Mouse (Mus musculus) forebrain, embryonic 13.5 days (tissue): ENCODE measurements around the gene Ptpn18. TPM values are rescaled to one million over a fixed set of nuclear protein-coding genes. Genes with fewer than 3 reads are reported as not detected.
"Not testable (repeated sequence)": the region's sequence is repeated elsewhere in the genome, so short reads cannot be mapped to it uniquely, and the experiment has no call there.

Experiments used
- ATAC-seq: fragments of 200-750 bp; cut with Nextera tagmentation; 2 replicates; pipeline ENCODE4 v1.8.0; 2017
- H3K27ac ChIP-seq: fragments of 300-500 bp; sonication (generic); 2 replicates; pipeline ENCODE4 v1.5.1; 2015; ENCODE audit warnings: inconsistent platforms, mild to moderate bottlenecking, moderate library complexity
- H3K27me3 ChIP-seq: fragments of 300-500 bp; sonication (generic); 2 replicates; pipeline ENCODE4 v1.6.1; 2015; ENCODE audit warnings: mild to moderate bottlenecking, inconsistent platforms
- H3K36me3 ChIP-seq: fragments of 300-500 bp; sonication (generic); 2 replicates; pipeline ENCODE4 v1.6.1; 2015; ENCODE audit warnings: mild to moderate bottlenecking, inconsistent platforms; ENCODE audit not compliant: poor library complexity, severe bottlenecking
- H3K4me1 ChIP-seq: fragments of 300-500 bp; sonication (generic); 2 replicates; pipeline ENCODE4 v1.6.1; 2015; ENCODE audit warnings: inconsistent platforms
- H3K4me2 ChIP-seq: fragments of 300-500 bp; sonication (generic); 2 replicates; pipeline ENCODE4 v1.6.1; 2015; ENCODE audit warnings: inconsistent platforms, mild to moderate bottlenecking, moderate library complexity
- H3K4me3 ChIP-seq: fragments of 300-500 bp; sonication (generic); 2 replicates; pipeline ENCODE4 v1.5.1; 2015; ENCODE audit warnings: mild to moderate bottlenecking, inconsistent platforms
- H3K9ac ChIP-seq: fragments of 300-500 bp; sonication (generic); 2 replicates; pipeline ENCODE4 v1.6.1; 2015; ENCODE audit warnings: mild to moderate bottlenecking, inconsistent platforms
- H3K9me3 ChIP-seq: fragments of 300-500 bp; sonication (generic); replicated peaks from 2 replicates; pipeline ENCODE4 v1.6.1; 2016; ENCODE audit warnings: inconsistent platforms
- WGBS: fragments of 180-500 bp; shearing (Covaris S2); methylation state at CpG from one replicate; pipeline ENCODE4 v1.1.7; 2015; 5-methylcytosine and 5-hydroxymethylcytosine counted together
- polyA plus RNA-seq: library from polyadenylated mRNA; unstranded; fragments of >200 nt; fragmentation: Nextera tagmentation; extraction: Ambion mirVana; gene quantifications from 2 replicates; pipeline ENCODE4 v1.2.1, GENCODE M21; 2015

Gene Ptpn18
- polyA plus RNA-seq, 1 experiment from 2014 or later: 5.8 TPM

DNA sequence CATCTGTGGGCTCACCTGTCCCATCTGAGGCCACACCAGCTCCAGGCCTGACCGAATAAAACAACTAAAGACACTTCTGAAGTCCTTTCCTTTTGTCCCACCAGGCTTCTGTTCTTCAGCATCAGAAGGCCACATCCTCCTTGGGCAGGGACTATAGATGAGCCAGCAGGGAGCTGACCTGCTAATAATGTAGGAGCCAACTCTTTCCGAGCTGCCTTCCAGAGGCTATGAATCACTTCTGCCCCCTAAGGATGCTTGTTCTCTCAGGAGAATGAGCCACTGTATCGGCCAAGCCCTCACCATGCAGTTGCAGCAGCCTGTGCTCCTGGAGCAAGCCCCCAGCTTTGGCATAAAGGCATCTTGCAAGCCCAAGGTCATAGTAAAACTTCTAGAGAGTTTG is 43.4 kb downstream of the Ptpn18 start:
- no peak overlapping the region for H3K4me3 ChIP-seq

DNA sequence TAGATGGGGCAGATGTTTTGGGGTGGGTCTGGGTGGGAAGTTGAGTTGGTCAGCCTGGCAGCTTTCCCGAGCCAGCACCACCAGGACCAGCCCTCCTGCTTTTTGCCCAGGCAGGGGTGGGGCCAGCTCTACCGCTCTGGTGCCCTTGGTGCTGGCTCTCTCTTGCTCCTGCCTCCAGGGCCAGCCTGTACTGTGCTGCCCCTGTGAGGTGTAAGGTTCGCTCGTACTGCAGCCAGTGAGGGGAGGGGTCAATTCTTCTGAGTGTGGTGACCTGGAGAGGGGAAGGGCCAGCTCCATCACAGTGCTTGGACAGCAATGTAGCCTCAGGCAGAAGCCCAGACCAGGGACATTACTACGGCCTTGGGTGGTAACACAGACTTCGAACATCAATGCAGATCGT is 45.7 kb downstream of the Ptpn18 start:
- H3K9me3 ChIP-seq: no peaks in the 10 kb centered on the region
- no peak for ATAC-seq
- no peak overlapping the region for H3K27ac ChIP-seq
- WGBS: 71% methylated on average over 7 of the region's 7 CpGs
- no peaks in the 10 kb centered on the region for H3K4me1 ChIP-seq
- no peaks in the 10 kb centered on the region for H3K27me3 ChIP-seq
- H3K9ac ChIP-seq: no peak overlapping the region
- no peaks in the 10 kb centered on the region for H3K36me3 ChIP-seq
- H3K4me2 ChIP-seq: no peak overlapping the region
- no peak overlapping the region for H3K4me3 ChIP-seq

More for the DNA sequence above, 43.4 kb downstream of the Ptpn18 start:
- Histone ChIP-seq H3K27ac (no peak overlapping the region), H3K4me1 (no peaks in the 10 kb centered on the region), H3K4me2 (no peak overlapping the region), H3K36me3 (no peaks in the 10 kb centered on the region), H3K9me3 (no peaks in the 10 kb centered on the region), H3K27me3 (no peaks in the 10 kb centered on the region), H3K9ac (no peak overlapping the region)
- 38% methylated on average over 3 of the region's 3 CpGs for WGBS
- no peak for ATAC-seq

DNA sequence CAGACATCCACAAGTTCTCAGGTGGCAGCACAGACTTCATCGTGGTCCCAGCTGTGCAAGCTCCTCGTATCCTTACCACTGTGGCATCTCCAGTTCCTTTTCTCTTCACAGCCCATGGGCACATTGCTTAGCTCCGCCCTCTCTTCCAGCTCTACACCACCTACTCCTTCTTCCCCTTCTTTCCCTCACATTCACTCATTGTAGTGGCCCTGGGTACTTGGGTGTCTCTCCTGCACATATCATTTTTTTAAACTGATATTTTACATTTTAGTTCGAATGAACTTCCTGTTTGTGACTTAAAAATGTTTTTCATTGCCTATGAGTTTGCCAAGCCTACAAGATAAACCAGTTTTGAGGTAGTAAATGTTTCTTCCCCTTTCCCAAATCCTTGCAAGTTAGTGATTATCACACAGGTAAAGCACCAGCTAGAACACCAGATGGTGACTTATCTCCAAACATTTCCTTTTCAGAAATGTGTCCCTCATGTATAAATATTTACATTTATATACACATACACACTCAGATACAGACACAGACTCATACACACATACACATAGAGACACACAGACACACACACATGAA is 46.5 kb downstream of the Ptpn18 start:
- ATAC-seq: no peak
- H3K27ac ChIP-seq: no peak overlapping the region
- WGBS: 79% methylated on average over 4 of the region's 4 CpGs
- H3K4me1 ChIP-seq: no peaks in the 10 kb centered on the region; the same call in 1 of the 2 replicates
- H3K27me3 ChIP-seq: no peaks in the 10 kb centered on the region
- no peak overlapping the region for H3K4me3 ChIP-seq
- no peaks in the 10 kb centered on the region for H3K9me3 ChIP-seq
- no peaks in the 10 kb centered on the region for H3K36me3 ChIP-seq
- no peak overlapping the region for H3K9ac ChIP-seq
- no peak overlapping the region for H3K4me2 ChIP-seq

DNA sequence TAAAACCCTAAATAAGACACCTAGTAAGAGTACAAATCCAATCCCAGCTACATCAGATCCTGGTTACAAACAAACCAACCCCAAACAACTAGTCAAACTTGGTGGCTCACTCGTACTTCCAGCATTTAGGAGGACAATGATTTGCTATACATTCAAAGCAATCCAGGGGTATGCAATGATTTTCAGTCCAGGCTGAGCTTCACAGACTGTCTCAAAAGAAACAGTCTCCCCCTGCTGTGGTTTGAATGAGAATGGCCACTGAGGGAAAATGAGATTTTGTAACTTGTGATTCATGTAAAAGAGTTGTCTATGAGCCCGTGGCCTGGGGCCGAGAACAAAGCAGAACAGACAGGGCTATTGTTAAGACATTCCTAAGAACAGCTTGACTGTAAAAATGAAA is 48.4 kb downstream of the Ptpn18 start:
- no peak overlapping the region for H3K27ac ChIP-seq
- WGBS: 79% methylated on average over 3 of the region's 3 CpGs
- no peak for ATAC-seq

DNA sequence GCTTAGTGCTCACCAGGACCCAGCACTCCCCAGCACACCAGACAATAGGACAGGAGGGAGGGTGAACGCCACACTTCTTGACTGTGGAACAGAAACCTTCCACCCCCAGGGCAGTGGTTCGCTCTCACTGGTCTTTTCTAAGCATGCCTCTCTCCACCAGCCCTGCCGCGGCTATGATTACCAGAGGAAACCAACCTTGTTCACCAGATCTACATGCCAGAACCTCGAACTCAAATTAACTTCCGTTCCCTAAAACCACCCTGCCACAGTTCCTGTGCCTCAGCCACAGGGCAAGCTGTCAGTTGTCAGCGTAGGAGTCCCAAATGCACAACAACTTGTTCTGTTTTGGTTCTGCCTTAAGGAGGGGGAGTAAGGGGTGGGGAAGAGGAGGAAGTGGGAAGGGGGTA is 51.0 kb downstream of the Ptpn18 start:
- Histone ChIP-seq H3K36me3 (no peaks in the 10 kb centered on the region), H3K4me1 (no peaks in the 10 kb centered on the region; the same call in 1 of the 2 replicates), H3K27me3 (no peaks in the 10 kb centered on the region), H3K9me3 (no peaks in the 10 kb centered on the region), H3K4me2 (peak overlapping the region; percentile 5; the same call in 1 of the 2 replicates), H3K9ac (no peak overlapping the region), H3K4me3 (no peak overlapping the region), H3K27ac (no peak overlapping the region)
- no peak for ATAC-seq
- 7% methylated on average over 7 of the region's 7 CpGs for WGBS

More for the DNA sequence above, 48.4 kb downstream of the Ptpn18 start:
- no peaks in the 10 kb centered on the region for H3K27me3 ChIP-seq
- no peaks in the 10 kb centered on the region; the same call in 1 of the 2 replicates for H3K4me1 ChIP-seq
- no peak overlapping the region for H3K4me3 ChIP-seq
- no peak overlapping the region for H3K4me2 ChIP-seq
- no peak overlapping the region for H3K9ac ChIP-seq
- H3K36me3 ChIP-seq: no peaks in the 10 kb centered on the region
- no peaks in the 10 kb centered on the region for H3K9me3 ChIP-seq

DNA sequence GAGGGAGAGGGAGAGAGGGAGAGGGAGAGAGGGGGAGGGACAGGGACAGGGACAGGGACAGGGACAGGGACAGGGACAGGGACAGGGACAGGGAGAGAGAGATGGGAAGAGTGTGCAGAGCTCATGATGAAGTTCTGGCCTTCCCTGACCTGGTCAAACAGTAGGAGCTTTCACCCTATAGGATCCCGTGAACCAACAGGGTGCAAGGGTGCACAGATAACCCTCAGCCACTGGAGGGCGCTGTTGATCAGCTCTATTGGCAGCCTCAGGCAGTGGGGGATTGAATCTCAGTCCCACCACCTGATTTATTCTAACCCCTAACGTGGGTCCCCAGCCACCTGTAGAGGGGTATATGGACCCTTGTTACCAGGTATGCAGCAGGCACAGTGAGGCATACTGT is 51.5 kb downstream of the Ptpn18 start:
- no peak overlapping the region for H3K4me3 ChIP-seq
- 2% methylated on average over 3 of the region's 3 CpGs for WGBS
- ATAC-seq: peak; percentile 19; the same call in 1 of the 2 replicates
- H3K4me1 ChIP-seq: no peaks in the 10 kb centered on the region; the same call in 1 of the 2 replicates
- no peaks in the 10 kb centered on the region for H3K36me3 ChIP-seq
- no peak overlapping the region for H3K4me2 ChIP-seq
- H3K27ac ChIP-seq: no peak overlapping the region
- H3K9me3 ChIP-seq: no peaks in the 10 kb centered on the region
- no peaks in the 10 kb centered on the region for H3K27me3 ChIP-seq
- no peak overlapping the region for H3K9ac ChIP-seq

DNA sequence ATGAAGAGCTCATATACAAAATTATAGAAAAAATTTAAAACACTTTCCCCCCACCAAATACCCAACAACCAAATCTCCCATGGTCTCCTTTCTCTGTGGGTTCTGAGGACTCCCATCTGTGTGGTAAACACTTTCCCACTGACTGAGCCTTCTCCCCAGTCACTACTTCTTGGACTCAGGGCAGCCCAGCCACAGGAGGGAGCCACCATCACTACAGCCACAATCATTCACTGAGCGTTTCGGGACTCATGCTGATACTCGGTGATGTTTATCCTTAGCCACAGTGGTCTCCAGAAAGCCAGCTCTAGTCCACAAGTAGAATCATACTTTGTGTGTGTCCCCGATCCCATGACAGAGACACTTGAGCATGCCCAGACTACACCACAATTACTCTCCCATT is 53.5 kb downstream of the Ptpn18 start:
- no peaks in the 10 kb centered on the region for H3K27me3 ChIP-seq
- H3K9me3 ChIP-seq: no peaks in the 10 kb centered on the region
- no peaks in the 10 kb centered on the region for H3K36me3 ChIP-seq
- no peaks in the 10 kb centered on the region; the same call in 1 of the 2 replicates for H3K4me1 ChIP-seq
- WGBS: 76% methylated on average over 4 of the region's 4 CpGs
- no peak overlapping the region for H3K9ac ChIP-seq
- H3K27ac ChIP-seq: no peak overlapping the region
- no peak overlapping the region for H3K4me3 ChIP-seq
- ATAC-seq: no peak
- H3K4me2 ChIP-seq: no peak overlapping the region

DNA sequence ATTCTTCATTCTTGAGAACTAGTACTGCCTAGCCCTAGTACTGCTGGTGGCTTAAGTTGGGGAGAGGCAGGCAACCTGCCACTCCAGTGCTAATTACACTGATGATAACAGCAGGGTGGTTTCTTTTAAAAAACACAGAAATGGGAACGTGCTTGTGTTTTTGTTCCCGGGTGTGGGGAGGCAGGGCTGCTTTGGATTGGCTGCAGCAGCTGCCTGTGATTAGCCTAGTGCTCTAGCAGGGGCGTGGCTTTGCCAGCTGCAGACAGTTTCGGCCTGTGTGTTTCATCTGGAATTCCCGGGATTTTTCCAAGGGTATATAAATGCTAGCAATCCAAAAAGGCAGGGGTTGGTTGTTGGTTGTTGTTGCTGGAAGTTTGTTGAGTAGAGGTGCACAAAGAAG is 57.0 kb downstream of the Ptpn18 start:
- H3K36me3 ChIP-seq: no peaks in the 10 kb centered on the region
- no peaks in the 10 kb centered on the region for H3K9me3 ChIP-seq
- no peak overlapping the region for H3K27ac ChIP-seq
- no peaks in the 10 kb centered on the region for H3K27me3 ChIP-seq
- WGBS: 46% methylated on average over 5 of the region's 5 CpGs
- H3K9ac ChIP-seq: no peak overlapping the region
- no peaks in the 10 kb centered on the region for H3K4me1 ChIP-seq
- no peak overlapping the region for H3K4me2 ChIP-seq
- no peak overlapping the region for H3K4me3 ChIP-seq
- no peak for ATAC-seq

DNA sequence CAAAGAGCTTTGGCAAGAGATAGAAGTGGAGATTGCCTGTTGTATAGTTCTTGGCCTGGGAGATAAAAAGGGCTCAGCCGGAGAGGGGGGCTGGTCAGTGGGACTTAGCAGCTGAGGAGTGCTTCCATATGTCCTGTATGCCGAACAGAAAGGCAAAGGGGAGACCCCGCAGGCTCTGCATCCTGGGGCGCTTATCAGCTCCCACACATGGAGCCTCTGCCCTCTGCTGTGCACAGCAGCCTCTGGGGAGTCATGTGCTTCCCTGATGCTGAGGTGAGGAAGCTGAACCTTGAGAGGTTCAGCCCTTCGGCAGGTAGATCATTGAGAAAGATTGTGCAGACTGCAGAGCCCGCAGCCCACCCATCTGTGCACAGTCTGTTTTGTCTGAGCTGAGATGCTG is 57.7 kb downstream of the Ptpn18 start:
- not testable (repeated sequence) for H3K4me3 ChIP-seq, H3K4me1 ChIP-seq, ATAC-seq, H3K9me3 ChIP-seq, H3K27ac ChIP-seq, H3K36me3 ChIP-seq, H3K4me2 ChIP-seq, H3K9ac ChIP-seq, H3K27me3 ChIP-seq
- WGBS: 65% methylated on average over 6 of the region's 6 CpGs

DNA sequence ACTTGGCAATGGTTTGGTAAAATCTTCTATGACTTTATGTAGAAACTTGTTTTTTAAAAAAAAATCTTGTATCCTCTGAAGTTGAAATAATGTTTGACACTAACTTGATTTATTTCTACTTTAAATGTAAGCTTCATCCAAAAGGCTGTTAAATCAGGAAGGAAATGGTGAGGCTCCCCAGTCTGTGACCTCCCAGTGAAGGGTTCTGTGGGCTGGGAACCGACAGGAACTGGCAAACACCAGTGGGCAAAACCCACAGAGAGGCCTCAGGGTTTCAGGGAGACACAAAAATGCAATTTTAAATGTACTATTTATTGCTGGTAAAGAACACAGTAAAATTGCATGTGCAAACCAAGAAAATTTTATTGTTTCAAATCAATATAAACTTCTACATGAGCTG is 58.2 kb downstream of the Ptpn18 start:
- not testable (repeated sequence) for H3K27ac ChIP-seq, ATAC-seq, H3K9ac ChIP-seq, H3K4me2 ChIP-seq, H3K27me3 ChIP-seq, H3K36me3 ChIP-seq, H3K9me3 ChIP-seq, H3K4me1 ChIP-seq, H3K4me3 ChIP-seq
- 86% methylated on average over 1 of the region's 1 CpGs for WGBS

DNA sequence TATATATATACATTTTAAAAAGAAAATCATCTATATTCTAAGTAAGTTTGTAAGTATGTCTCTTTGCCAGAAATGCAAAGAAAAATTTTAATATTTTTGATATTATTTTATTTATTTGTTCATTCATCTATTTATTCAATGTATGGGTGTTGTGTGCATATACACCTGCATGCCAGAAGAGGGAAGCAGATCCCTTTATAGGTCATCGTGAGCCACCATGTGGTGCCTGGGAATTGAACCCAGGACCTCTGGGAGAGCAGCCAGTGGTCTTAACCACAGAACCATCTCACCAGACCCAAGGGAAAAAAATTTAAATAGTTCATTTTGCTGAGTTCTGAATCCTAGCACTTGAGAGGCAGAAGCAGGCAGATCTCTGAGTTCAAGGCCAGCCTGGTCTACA is 58.7 kb downstream of the Ptpn18 start:
- H3K36me3 ChIP-seq: no peaks in the 10 kb centered on the region
- WGBS: 86% methylated on average over 1 of the region's 1 CpGs
- H3K27ac ChIP-seq: no peak overlapping the region
- no peaks in the 10 kb centered on the region for H3K27me3 ChIP-seq
- H3K4me1 ChIP-seq: no peaks in the 10 kb centered on the region
- no peak overlapping the region for H3K4me3 ChIP-seq
- H3K9ac ChIP-seq: no peak overlapping the region
- no peak overlapping the region for H3K4me2 ChIP-seq
- H3K9me3 ChIP-seq: no peaks in the 10 kb centered on the region
- ATAC-seq: no peak

DNA sequence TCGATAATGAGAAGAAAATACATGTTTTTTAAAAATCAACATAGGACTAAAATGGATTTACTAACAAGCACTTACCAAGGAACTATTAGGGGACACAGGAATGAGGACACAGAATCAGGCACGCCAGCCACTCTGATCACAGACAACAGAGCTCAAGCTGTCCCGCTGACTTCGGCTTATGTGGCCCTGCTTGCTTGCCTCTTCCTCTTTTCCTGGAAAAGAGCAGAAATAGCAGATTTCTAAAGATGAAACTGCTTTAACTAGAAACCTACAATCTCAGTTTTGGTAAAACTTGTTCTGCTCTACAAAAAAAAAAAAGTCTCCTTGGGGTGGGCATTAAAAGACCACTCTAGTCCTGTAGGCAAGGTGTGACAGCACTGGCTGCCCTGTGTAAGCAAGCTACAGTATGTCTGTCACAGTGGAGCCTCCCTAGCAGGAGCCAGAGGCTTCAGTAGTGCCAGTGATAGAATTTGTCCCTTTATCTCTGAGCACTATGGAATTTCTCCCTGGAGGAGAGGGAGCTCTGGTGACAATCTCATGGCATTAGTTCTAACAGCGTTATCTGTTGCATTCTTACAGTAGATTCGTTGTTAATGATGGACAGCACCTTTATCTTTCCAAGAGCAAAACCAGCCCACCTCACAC is 62.8 kb downstream of the Ptpn18 start:
- Histone ChIP-seq H3K4me3 (no peak overlapping the region), H3K27me3 (no peaks in the 10 kb centered on the region), H3K9me3 (no peaks in the 10 kb centered on the region), H3K4me1 (no peaks in the 10 kb centered on the region), H3K36me3 (no peaks in the 10 kb centered on the region), H3K27ac (no peak overlapping the region), H3K4me2 (no peak overlapping the region), H3K9ac (no peak overlapping the region)
- WGBS: 84% methylated on average over 6 of the region's 6 CpGs
- no peak for ATAC-seq

DNA sequence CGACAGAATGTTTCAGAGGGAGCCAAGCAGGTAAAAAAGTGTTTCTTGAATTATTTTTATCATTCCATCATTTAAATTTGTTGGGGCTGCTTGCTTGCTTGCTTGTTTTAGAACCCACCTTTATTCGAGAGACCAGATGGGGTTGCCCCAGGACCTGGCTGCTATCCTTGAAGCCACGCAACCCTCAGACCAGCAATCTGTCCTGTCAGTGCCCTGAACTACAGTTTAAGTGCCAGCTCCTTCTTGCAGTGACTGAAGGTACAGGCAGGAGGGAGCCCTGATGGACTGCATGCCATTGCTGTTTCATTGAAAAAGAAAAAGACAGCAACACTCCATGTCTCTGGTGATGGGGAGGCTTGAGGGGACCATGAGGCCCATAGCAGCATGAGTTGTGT is 63.3 kb downstream of the Ptpn18 start:
- Histone ChIP-seq H3K9me3 (no peaks in the 10 kb centered on the region), H3K27me3 (no peaks in the 10 kb centered on the region), H3K4me1 (no peaks in the 10 kb centered on the region), H3K9ac (no peak overlapping the region), H3K36me3 (no peaks in the 10 kb centered on the region), H3K27ac (no peak overlapping the region), H3K4me3 (no peak overlapping the region), H3K4me2 (no peak overlapping the region)
- no peak for ATAC-seq
- WGBS: 84% methylated on average over 3 of the region's 3 CpGs
